Mouse (Mus musculus): Measurements from ENCODE around the gene Plekhg3. TPM values are rescaled to one million over a fixed set of nuclear protein-coding genes. Genes with fewer than 3 reads are reported as not detected.

The Plekhg3 gene
- polyA plus RNA-seq, 1 experiment from 2014 or later, result 10.3 TPM

GRCm38 (mm10) chr12:76598196-76598928 lies 67.7 kb downstream of the Plekhg3 start:
- WGBS, result 75% methylated on average over 24 of the region's 24 CpGs
- H3K4me2 ChIP-seq, result no peak overlapping the region
- H3K4me3 ChIP-seq, result no peak overlapping the region

GRCm38 (mm10) chr12:76603779-76604178 lies 73.1 kb downstream of the Plekhg3 start:
- no peaks in the 10 kb centered on the region for H3K9me3 ChIP-seq (replicated peaks)
- 0 out of 2 replicates have a peak, but pooled peaks cover 6% of the 10 kb centered on the region for H3K27me3 ChIP-seq (replicated peaks)
- H3K4me2 ChIP-seq, result no peak overlapping the region
- 0 out of 2 replicates have a peak, but pooled peaks cover under 1% of the 10 kb centered on the region for H3K4me1 ChIP-seq (replicated peaks)
- H3K36me3 ChIP-seq, result peaks cover 23% of the 10 kb centered on the region
- H3K27ac ChIP-seq (ENCODE audit: poor library complexity, severe bottlenecking), result no peak overlapping the region
- no peak for ATAC-seq (ENCODE audit: insufficient number of reproducible peaks, low FRiP score)
- no peak overlapping the region for H3K4me3 ChIP-seq
- WGBS, result 79% methylated on average over 9 of the region's 9 CpGs
- no peak overlapping the region for H3K9ac ChIP-seq

More at GRCm38 (mm10) chr12:76598196-76598928, 67.7 kb downstream of the Plekhg3 start:
- Histone ChIP-seq H3K27ac (ENCODE audit: poor library complexity, severe bottlenecking) (no peak overlapping the region), H3K4me1 (replicated peaks) (peaks cover 17% of the 10 kb centered on the region), H3K9me3 (replicated peaks) (no peaks in the 10 kb centered on the region), H3K9ac (no peak overlapping the region), H3K36me3 (peaks cover 11% of the 10 kb centered on the region; the same call in 1 of the 2 replicates), H3K27me3 (replicated peaks) (no peaks in the 10 kb centered on the region)
- ATAC-seq (ENCODE audit: insufficient number of reproducible peaks, low FRiP score), result no peak

- Histone ChIP-seq H3K36me3 (peaks cover 25% of the 10 kb centered on the region), H3K9me3 (replicated peaks) (no peaks in the 10 kb centered on the region), H3K27ac (ENCODE audit: poor library complexity, severe bottlenecking) (no peak overlapping the region), H3K4me2 (no peak overlapping the region), H3K4me3 (no peak overlapping the region), H3K27me3 (replicated peaks) (0 out of 2 replicates have a peak, but pooled peaks cover 10% of the 10 kb centered on the region), H3K4me1 (replicated peaks) (0 out of 2 replicates have a peak, but pooled peaks cover 5% of the 10 kb centered on the region), H3K9ac (no peak overlapping the region)
- WGBS, result 84% methylated on average over 4 of the region's 4 CpGs
- no peak for ATAC-seq (ENCODE audit: insufficient number of reproducible peaks, low FRiP score)
Observed at GRCm38 (mm10) chr12:76604546-76604945, 73.9 kb downstream of the Plekhg3 start.

- Histone ChIP-seq H3K9me3 (replicated peaks) (no peaks in the 10 kb centered on the region), H3K27ac (ENCODE audit: poor library complexity, severe bottlenecking) (no peak overlapping the region), H3K36me3 (peaks cover 16% of the 10 kb centered on the region), H3K27me3 (replicated peaks) (0 out of 2 replicates have a peak, but pooled peaks cover 10% of the 10 kb centered on the region), H3K4me2 (no peak overlapping the region), H3K9ac (no peak overlapping the region), H3K4me1 (replicated peaks) (0 out of 2 replicates have a peak, but pooled peaks cover 5% of the 10 kb centered on the region), H3K4me3 (no peak overlapping the region)
- ATAC-seq (ENCODE audit: insufficient number of reproducible peaks, low FRiP score), result no peak
- WGBS, result 71% methylated on average over 3 of the region's 3 CpGs
Observed at GRCm38 (mm10) chr12:76605837-76606236, 75.1 kb downstream of the Plekhg3 start.

GRCm38 (mm10) chr12:76608241-76608640 lies 77.5 kb downstream of the Plekhg3 start:
- Histone ChIP-seq H3K27me3 (replicated peaks) (0 out of 2 replicates have a peak, but pooled peaks cover 10% of the 10 kb centered on the region), H3K27ac (ENCODE audit: poor library complexity, severe bottlenecking) (no peak overlapping the region), H3K4me2 (no peak overlapping the region), H3K36me3 (peaks cover 16% of the 10 kb centered on the region), H3K4me3 (no peak overlapping the region), H3K9ac (no peak overlapping the region), H3K4me1 (replicated peaks) (0 out of 2 replicates have a peak, but pooled peaks cover 5% of the 10 kb centered on the region), H3K9me3 (replicated peaks) (no peaks in the 10 kb centered on the region)
- ATAC-seq (ENCODE audit: insufficient number of reproducible peaks, low FRiP score), result no peak
- 84% methylated on average over 11 of the region's 11 CpGs for WGBS

GRCm38 (mm10) chr12:76608997-76609565 lies 78.4 kb downstream of the Plekhg3 start:
- Histone ChIP-seq H3K4me1 (replicated peaks) (0 out of 2 replicates have a peak, but pooled peaks cover 5% of the 10 kb centered on the region), H3K9ac (0 out of 2 replicates have a peak overlapping the region, but pooled peaks have one; percentile 5), H3K4me2 (no peak overlapping the region), H3K4me3 (no peak overlapping the region), H3K9me3 (replicated peaks) (no peaks in the 10 kb centered on the region), H3K36me3 (peaks cover 16% of the 10 kb centered on the region), H3K27ac (ENCODE audit: poor library complexity, severe bottlenecking) (no peak overlapping the region), H3K27me3 (replicated peaks) (0 out of 2 replicates have a peak, but pooled peaks cover 10% of the 10 kb centered on the region)
- WGBS, result 67% methylated on average over 15 of the region's 15 CpGs
- no peak for ATAC-seq (ENCODE audit: insufficient number of reproducible peaks, low FRiP score)

GRCm38 (mm10) chr12:76612621-76613020 lies 81.9 kb downstream of the Plekhg3 start:
- Histone ChIP-seq H3K4me3 (no peak overlapping the region), H3K9ac (no peak overlapping the region), H3K27ac (ENCODE audit: poor library complexity, severe bottlenecking) (no peak overlapping the region), H3K36me3 (peaks cover 17% of the 10 kb centered on the region), H3K27me3 (replicated peaks) (0 out of 2 replicates have a peak, but pooled peaks cover 10% of the 10 kb centered on the region), H3K4me2 (no peak overlapping the region), H3K4me1 (replicated peaks) (peaks cover 11% of the 10 kb centered on the region), H3K9me3 (replicated peaks) (no peaks in the 10 kb centered on the region)
- WGBS, result 83% methylated on average over 12 of the region's 12 CpGs
- no peak for ATAC-seq (ENCODE audit: insufficient number of reproducible peaks, low FRiP score)

DNA sequence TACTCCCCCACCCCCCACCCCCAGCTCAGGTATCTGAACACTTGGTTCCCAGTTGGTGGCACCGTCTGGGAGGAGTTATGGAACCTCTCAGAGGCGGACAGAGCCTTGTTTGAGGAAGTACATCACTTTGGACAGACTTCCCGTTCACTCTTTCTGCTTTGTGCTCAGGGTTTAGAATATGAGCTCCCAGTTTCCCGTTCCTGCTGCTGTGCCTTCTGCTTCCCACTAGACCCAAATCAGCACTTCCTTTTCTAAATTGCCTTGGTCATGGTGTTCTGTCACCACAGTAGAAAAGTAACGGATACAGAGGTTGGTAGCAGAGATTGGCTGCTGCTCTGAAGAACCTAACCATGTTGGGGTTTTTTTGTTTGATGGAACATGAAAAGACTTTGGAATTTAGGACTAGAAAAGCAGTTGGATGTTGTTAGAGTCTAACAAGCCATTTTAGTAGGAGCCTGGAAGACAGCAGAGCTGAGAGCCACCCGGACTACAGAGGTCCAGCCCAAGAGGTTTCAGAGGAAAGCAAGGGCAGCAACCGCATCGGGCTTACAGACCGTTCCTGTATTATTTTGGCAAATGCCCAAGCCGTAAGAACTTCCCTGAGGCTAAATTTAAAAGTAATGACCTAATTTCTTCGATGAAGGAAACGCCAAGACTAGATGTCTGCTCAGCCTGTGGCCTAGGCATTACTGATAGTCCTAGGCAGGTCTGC lies 84.3 kb downstream of the Plekhg3 start:
- ATAC-seq (ENCODE audit: insufficient number of reproducible peaks, low FRiP score), result no peak
- no peaks in the 10 kb centered on the region for H3K9me3 ChIP-seq (replicated peaks)
- 64% methylated on average over 12 of the region's 12 CpGs for WGBS
- peaks cover 15% of the 10 kb centered on the region for H3K4me1 ChIP-seq (replicated peaks)
- H3K4me3 ChIP-seq, result no peak overlapping the region
- no peak overlapping the region for H3K9ac ChIP-seq
- H3K27ac ChIP-seq (ENCODE audit: poor library complexity, severe bottlenecking), result no peak overlapping the region
- H3K4me2 ChIP-seq, result no peak overlapping the region
- H3K36me3 ChIP-seq, result peaks cover 4% of the 10 kb centered on the region
- no peaks in the 10 kb centered on the region for H3K27me3 ChIP-seq (replicated peaks)

- no peak overlapping the region for H3K9ac ChIP-seq
- no peak overlapping the region for H3K4me2 ChIP-seq
- peak overlapping the region; percentile 41; the same call in 1 of the 2 replicates for H3K27ac ChIP-seq (ENCODE audit: poor library complexity, severe bottlenecking)
- peaks cover 4% of the 10 kb centered on the region for H3K36me3 ChIP-seq
- 83% methylated on average over 4 of the region's 4 CpGs for WGBS
- H3K9me3 ChIP-seq (replicated peaks), result no peaks in the 10 kb centered on the region
- no peak for ATAC-seq (ENCODE audit: insufficient number of reproducible peaks, low FRiP score)
- 0 out of 2 replicates have a peak, but pooled peaks cover 2% of the 10 kb centered on the region for H3K27me3 ChIP-seq (replicated peaks)
- peaks cover 15% of the 10 kb centered on the region for H3K4me1 ChIP-seq (replicated peaks)
- H3K4me3 ChIP-seq, result no peak overlapping the region
Observed at GRCm38 (mm10) chr12:76615580-76615937, 84.9 kb downstream of the Plekhg3 start.

- H3K9me3 ChIP-seq (replicated peaks), result no peaks in the 10 kb centered on the region
- no peak overlapping the region for H3K27ac ChIP-seq (ENCODE audit: poor library complexity, severe bottlenecking)
- whole genome bisulfite sequencing, result 85% methylated on average over 4 of the region's 4 CpGs
- ATAC-seq (ENCODE audit: insufficient number of reproducible peaks, low FRiP score), result no peak
- peaks cover 21% of the 10 kb centered on the region for H3K4me1 ChIP-seq (replicated peaks)
- H3K36me3 ChIP-seq, result peaks cover 12% of the 10 kb centered on the region; the same call in 1 of the 2 replicates
- H3K4me2 ChIP-seq, result no peak overlapping the region
- 0 out of 2 replicates have a peak, but pooled peaks cover 5% of the 10 kb centered on the region for H3K27me3 ChIP-seq (replicated peaks)
- no peak overlapping the region for H3K4me3 ChIP-seq
- no peak overlapping the region for H3K9ac ChIP-seq
Observed at GRCm38 (mm10) chr12:76618175-76618574, 87.5 kb downstream of the Plekhg3 start.

- Histone ChIP-seq H3K4me1 (replicated peaks) (peaks cover 27% of the 10 kb centered on the region), H3K4me3 (no peak overlapping the region), H3K4me2 (no peak overlapping the region), H3K9me3 (replicated peaks) (no peaks in the 10 kb centered on the region), H3K9ac (no peak overlapping the region), H3K27ac (ENCODE audit: poor library complexity, severe bottlenecking) (no peak overlapping the region), H3K27me3 (replicated peaks) (0 out of 2 replicates have a peak, but pooled peaks cover 5% of the 10 kb centered on the region), H3K36me3 (peaks cover 12% of the 10 kb centered on the region; the same call in 1 of the 2 replicates)
- no peak for ATAC-seq (ENCODE audit: insufficient number of reproducible peaks, low FRiP score)
- WGBS, result 67% methylated on average over 5 of the region's 5 CpGs
Observed at GRCm38 (mm10) chr12:76619847-76620246, 89.2 kb downstream of the Plekhg3 start.

Measured in heart, embryonic 12.5 days (tissue).